Mouse (Mus musculus): ENCODE results near the gene B3galt4.
A peak's percentile ranks its signal among the peaks of the same experiment; 100 is the strongest.

GRCm38 (mm10) chr17:33926207-33926932 lies 24.9 kb downstream of the B3galt4 start:
- TF ChIP-seq CTCF (IDR thresholded peaks at IDR 0.05; ENCODE audit: low read depth), result peak; percentile 70
- no peak for TF ChIP-seq EP300 (optimal IDR thresholded peaks at IDR 0.05)

Data from stomach, postnatal 0 days (tissue).